8 mouse cellular contexts compared by ENCODE assay signal in genomic region chr4:142014659-142015608, GRCm38 (mm10). TPM values are rescaled to one million over a fixed set of nuclear protein-coding genes. Genes with fewer than 3 reads are reported as not detected.
DNase-seq lines count a peak whose midpoint lies in the region; ATAC-seq and TF ChIP-seq lines count a peak whose summit lies in the region.

Fhad1 (minus strand) TSS chr4:142015082.

- peak within 1 kb of the TSS; percentile 44 for H3K4me3 ChIP-seq in forebrain, embryonic 12.5 days (replicated peaks)
- peak within 1 kb of the TSS; percentile 48 for H3K4me3 ChIP-seq in heart, embryonic 15.5 days
- peak within 1 kb of the TSS; percentile 25 for H3K4me3 ChIP-seq in kidney, postnatal 0 days (replicated peaks; ENCODE audit: low read depth, low read length)
- peak within 1 kb of the TSS; percentile 51 for H3K4me3 ChIP-seq in liver, embryonic 16.5 days (ENCODE audit: low read depth, low read length)
- peak within 1 kb of the TSS; percentile 37 for H3K4me3 ChIP-seq in neural tube, embryonic 12.5 days
- H3K4me3 ChIP-seq in stomach, embryonic 15.5 days (replicated peaks): peak within 1 kb of the TSS; percentile 39

- H3K27me3 ChIP-seq in forebrain, embryonic 12.5 days: peaks cover 46% of the 10 kb centered on the region
- H3K27me3 ChIP-seq in heart, embryonic 15.5 days: peaks cover 22% of the 10 kb centered on the region
- no peaks in the 10 kb centered on the region for H3K27me3 ChIP-seq in kidney, postnatal 0 days (ENCODE audit: insufficient read depth, low read length)
- H3K27me3 ChIP-seq in liver, embryonic 16.5 days (ENCODE audit: control insufficient read depth, insufficient read depth, low read depth, low read length): peaks cover 37% of the 10 kb centered on the region
- no peaks in the 10 kb centered on the region; the same call in 1 of the 2 replicates for H3K27me3 ChIP-seq in neural tube, embryonic 12.5 days (replicated peaks)
- 0 out of 2 replicates have a peak, but pooled peaks cover 4% of the 10 kb centered on the region for H3K27me3 ChIP-seq in stomach, embryonic 15.5 days (replicated peaks)

- peak within 1 kb of the TSS; percentile 80 for H3K4me2 ChIP-seq in forebrain, embryonic 12.5 days
- peak within 1 kb of the TSS; percentile 75 for H3K4me2 ChIP-seq in heart, embryonic 15.5 days
- peak within 1 kb of the TSS; percentile 54 for H3K4me2 ChIP-seq in kidney, postnatal 0 days (ENCODE audit: low read length)
- peak within 1 kb of the TSS; percentile 69 for H3K4me2 ChIP-seq in liver, embryonic 16.5 days (ENCODE audit: low read depth, low read length)
- H3K4me2 ChIP-seq in neural tube, embryonic 12.5 days (replicated peaks): peak within 1 kb of the TSS; percentile 82
- H3K4me2 ChIP-seq in stomach, embryonic 15.5 days: peak within 1 kb of the TSS; percentile 73

- WGBS in forebrain, embryonic 12.5 days: under 1% methylated on average over 44 of the region's 46 CpGs
- WGBS in heart, embryonic 15.5 days: 1% methylated on average over 44 of the region's 46 CpGs
- 1% methylated on average over 44 of the region's 46 CpGs for WGBS in kidney, postnatal 0 days
- WGBS in liver, embryonic 16.5 days (ENCODE audit: insufficient replicate concordance): 2% methylated on average over 44 of the region's 46 CpGs
- 2% methylated on average over 46 of the region's 46 CpGs for WGBS in neural tube, embryonic 12.5 days
- WGBS in stomach, embryonic 15.5 days: under 1% methylated on average over 44 of the region's 46 CpGs

- DNase-seq in CD4-positive helper T cell, adult 2 months (ENCODE audit: low read depth, low spot score): peak; percentile 81
- DNase-seq in c-Kit-positive CD71-positive TER-119-negative erythroid progenitor cells, embryonic 14.5 days (ENCODE audit: low read depth): peak; percentile 29
- peak; percentile 84 for DNase-seq in kidney, postnatal 0 days (ENCODE audit: low spot score)

- peaks cover 18% of the 10 kb centered on the region for H3K4me1 ChIP-seq in forebrain, embryonic 12.5 days
- peaks cover 34% of the 10 kb centered on the region for H3K4me1 ChIP-seq in heart, embryonic 15.5 days (replicated peaks)
- H3K4me1 ChIP-seq in kidney, postnatal 0 days (replicated peaks; ENCODE audit: insufficient read depth, low read length): peaks cover 8% of the 10 kb centered on the region; the same call in 1 of the 2 replicates
- peaks cover 37% of the 10 kb centered on the region for H3K4me1 ChIP-seq in liver, embryonic 16.5 days (ENCODE audit: control insufficient read depth, low read depth, low read length)
- H3K4me1 ChIP-seq in neural tube, embryonic 12.5 days: peaks cover 18% of the 10 kb centered on the region
- H3K4me1 ChIP-seq in stomach, embryonic 15.5 days: peaks cover 19% of the 10 kb centered on the region

- H3K36me3 ChIP-seq in forebrain, embryonic 12.5 days (replicated peaks): no peaks in the 10 kb centered on the region
- no peaks in the 10 kb centered on the region for H3K36me3 ChIP-seq in heart, embryonic 15.5 days
- H3K36me3 ChIP-seq in kidney, postnatal 0 days (ENCODE audit: insufficient read depth, low read length): no peaks in the 10 kb centered on the region
- H3K36me3 ChIP-seq in liver, embryonic 16.5 days (ENCODE audit: control insufficient read depth, insufficient read depth): no peaks in the 10 kb centered on the region
- no peaks in the 10 kb centered on the region for H3K36me3 ChIP-seq in neural tube, embryonic 12.5 days
- no peaks in the 10 kb centered on the region for H3K36me3 ChIP-seq in stomach, embryonic 15.5 days

- no peaks in the 10 kb centered on the region for H3K9me3 ChIP-seq in forebrain, embryonic 12.5 days
- H3K9me3 ChIP-seq in heart, embryonic 15.5 days (replicated peaks): no peaks in the 10 kb centered on the region
- H3K9me3 ChIP-seq in kidney, postnatal 0 days (replicated peaks; ENCODE audit: low read length): no peaks in the 10 kb centered on the region
- H3K9me3 ChIP-seq in liver, embryonic 16.5 days (replicated peaks; ENCODE audit: control insufficient read depth, low read length): no peaks in the 10 kb centered on the region
- H3K9me3 ChIP-seq in neural tube, embryonic 12.5 days: no peaks in the 10 kb centered on the region
- no peaks in the 10 kb centered on the region for H3K9me3 ChIP-seq in stomach, embryonic 15.5 days

- peak; percentile 49; the same call in 1 of the 2 replicates for TF ChIP-seq CTCF in kidney, postnatal 0 days (IDR thresholded peaks at IDR 0.05; ENCODE audit: low read depth)

- peak; percentile 93 for ATAC-seq in forebrain, embryonic 12.5 days (ENCODE audit: low FRiP score)
- ATAC-seq in heart, embryonic 15.5 days (replicated peaks; ENCODE audit: insufficient number of reproducible peaks, insufficient read depth, low FRiP score, low read depth): peak; percentile 77; the same call in 1 of the 2 replicates
- ATAC-seq in kidney, postnatal 0 days (replicated peaks; ENCODE audit: low FRiP score, low read depth): peak; percentile 94
- peak; percentile 66 for ATAC-seq in liver, embryonic 16.5 days (ENCODE audit: low read depth)
- peak; percentile 90 for ATAC-seq in neural tube, embryonic 12.5 days (ENCODE audit: low FRiP score, low read depth)
- ATAC-seq in stomach, embryonic 15.5 days (ENCODE audit: insufficient read depth, low FRiP score, low read depth): peak; percentile 80

- H3K27ac ChIP-seq in forebrain, embryonic 12.5 days: no peak within 1 kb of the TSS; the same call in 1 of the 2 replicates
- no peak within 1 kb of the TSS for H3K27ac ChIP-seq in heart, embryonic 15.5 days
- peak within 1 kb of the TSS; percentile 56; the same call in 1 of the 2 replicates for H3K27ac ChIP-seq in kidney, postnatal 0 days
- no peak within 1 kb of the TSS for H3K27ac ChIP-seq in liver, embryonic 16.5 days (ENCODE audit: low read length)
- H3K27ac ChIP-seq in neural tube, embryonic 12.5 days: no peak within 1 kb of the TSS
- H3K27ac ChIP-seq in stomach, embryonic 15.5 days: peak within 1 kb of the TSS; percentile 46; the same call in 1 of the 2 replicates

- peak within 1 kb of the TSS; percentile 53 for H3K9ac ChIP-seq in forebrain, embryonic 12.5 days
- peak within 1 kb of the TSS; percentile 25 for H3K9ac ChIP-seq in heart, embryonic 15.5 days
- peak within 1 kb of the TSS; percentile 25; the same call in 1 of the 2 replicates for H3K9ac ChIP-seq in kidney, postnatal 0 days (ENCODE audit: low read depth, low read length)
- H3K9ac ChIP-seq in liver, embryonic 16.5 days (ENCODE audit: low read depth, low read length): peak within 1 kb of the TSS; percentile 43; the same call in 1 of the 2 replicates
- H3K9ac ChIP-seq in neural tube, embryonic 12.5 days: peak within 1 kb of the TSS; percentile 56
- H3K9ac ChIP-seq in stomach, embryonic 15.5 days: no peak within 1 kb of the TSS

RNA-seq across cellular contexts. Expression of gene Fhad1, which starts in this region (rescaled TPM):
- polyA plus RNA-seq in forebrain, embryonic 12.5 days (2016; fragmentation: Nextera tagmentation; extraction: Ambion mirVana): 1.1 and 1.6 TPM in 2 replicates
- polyA plus RNA-seq in heart, embryonic 15.5 days (2015; fragmentation: Nextera tagmentation; extraction: Ambion mirVana): 2.7 and 2.8 TPM in 2 replicates
- polyA plus RNA-seq in kidney, postnatal 0 days (2015; fragmentation: Nextera tagmentation; extraction: Ambion mirVana): 0.32 and 0.50 TPM in 2 replicates
- 0.02 TPM in 1 of 2 replicates, not detected in the other for polyA plus RNA-seq in liver, embryonic 16.5 days (2015; fragmentation: Nextera tagmentation; extraction: Ambion mirVana)
- polyA plus RNA-seq in neural tube, embryonic 12.5 days (2016; fragmentation: Nextera tagmentation; extraction: Ambion mirVana): 2.9 and 4.1 TPM in 2 replicates
- polyA plus RNA-seq in stomach, embryonic 15.5 days (2015; fragmentation: Nextera tagmentation; extraction: Ambion mirVana): 2.0 and 2.7 TPM in 2 replicates

Comparison
In these comparisons a context has a peak if more than half of its experiments do, and no peak if none do; other contexts are left out.
1. Peak in DNase-seq, ATAC-seq, H3K4me3 ChIP-seq, H3K27ac ChIP-seq, H3K9ac ChIP-seq and H3K4me2 ChIP-seq in kidney, postnatal 0 days; RNA of the gene not detected or under 1 TPM.
2. Peak in ATAC-seq, H3K4me3 ChIP-seq, H3K9ac ChIP-seq and H3K4me2 ChIP-seq in liver, embryonic 16.5 days; RNA of the gene not detected or under 1 TPM.
3. DNase-seq: peak in every context shown above with its lines; median percentile 84 in kidney, postnatal 0 days; 81 in CD4-positive helper T cell, adult 2 months; 29 in c-Kit-positive CD71-positive TER-119-negative erythroid progenitor cells, embryonic 14.5 days.